Mouse (Mus musculus) midbrain, embryonic 13.5 days (tissue): Measurements from ENCODE around the gene Entpd5. TPM values are rescaled to one million over a fixed set of nuclear protein-coding genes. Genes with fewer than 3 reads are reported as not detected.

Experiments used
- ATAC-seq: fragments of 200-750 bp; cut with Nextera tagmentation; 2 replicates; pipeline ENCODE4 v1.8.0; 2017; ENCODE audit warnings: mild to moderate bottlenecking, moderate TSS enrichment, moderate library complexity
- H3K27ac ChIP-seq: fragments of 300-500 bp; sonication (generic); 2 replicates; pipeline ENCODE4 v1.5.1; 2015; ENCODE audit warnings: inconsistent platforms, mild to moderate bottlenecking, moderate library complexity
- H3K27me3 ChIP-seq: fragments of 300-500 bp; sonication (generic); 2 replicates; pipeline ENCODE4 v1.6.1; 2015; ENCODE audit warnings: mild to moderate bottlenecking, inconsistent platforms
- H3K36me3 ChIP-seq: fragments of 300-500 bp; sonication (generic); 2 replicates; pipeline ENCODE4 v1.6.1; 2015; ENCODE audit warnings: mild to moderate bottlenecking, inconsistent platforms
- H3K4me1 ChIP-seq: fragments of 300-500 bp; sonication (generic); replicated peaks from 2 replicates; pipeline ENCODE4 v1.6.1; 2015; ENCODE audit warnings: inconsistent platforms
- H3K4me2 ChIP-seq: fragments of 300-500 bp; sonication (generic); replicated peaks from 2 replicates; pipeline ENCODE4 v1.6.1; 2015; ENCODE audit warnings: moderate library complexity, mild to moderate bottlenecking, inconsistent platforms
- H3K4me3 ChIP-seq: fragments of 300-500 bp; sonication (generic); replicated peaks from 2 replicates; pipeline ENCODE4 v1.5.1; 2015; ENCODE audit warnings: mild to moderate bottlenecking, inconsistent platforms
- H3K9ac ChIP-seq: fragments of 300-500 bp; sonication (generic); replicated peaks from 2 replicates; pipeline ENCODE4 v1.6.1; 2015; ENCODE audit warnings: mild to moderate bottlenecking, inconsistent platforms
- H3K9me3 ChIP-seq: fragments of 300-500 bp; sonication (generic); 2 replicates; pipeline ENCODE4 v1.6.1; 2016; ENCODE audit warnings: mild to moderate bottlenecking, inconsistent platforms
- WGBS: fragments of 180-500 bp; shearing (Covaris S2); methylation state at CpG from one replicate; pipeline ENCODE4 v1.1.7; 2015; 5-methylcytosine and 5-hydroxymethylcytosine counted together
- polyA plus RNA-seq: library from polyadenylated mRNA; unstranded; fragments of >200 nt; fragmentation: Nextera tagmentation; extraction: Ambion mirVana; gene quantifications from 2 replicates; pipeline ENCODE4 v1.2.1, GENCODE M21; 2015

Gene Entpd5
- polyA plus RNA-seq, 1 experiment from 2014 or later: 9.9 TPM

GRCm38 (mm10) chr12:84423990-84424389 lies 15.2 kb upstream of the Entpd5 start:
- Histone ChIP-seq H3K4me2 (no peak overlapping the region), H3K4me1 (no peaks in the 10 kb centered on the region), H3K27ac (no peak overlapping the region), H3K27me3 (no peaks in the 10 kb centered on the region), H3K4me3 (no peak overlapping the region), H3K36me3 (no peaks in the 10 kb centered on the region), H3K9me3 (no peaks in the 10 kb centered on the region), H3K9ac (no peak overlapping the region)
- 58% methylated on average over 3 of the region's 3 CpGs for WGBS
- ATAC-seq: no peak

- H3K4me3 ChIP-seq: peak overlapping the region; percentile 60
- no peaks in the 10 kb centered on the region for H3K36me3 ChIP-seq
- peak overlapping the region; percentile 79 for H3K27ac ChIP-seq
- peaks cover 3% of the 10 kb centered on the region; the same call in 1 of the 2 replicates for H3K27me3 ChIP-seq
- peaks cover 9% of the 10 kb centered on the region for H3K4me1 ChIP-seq
- peak; percentile 56 for ATAC-seq
- WGBS: 35% methylated on average over 18 of the region's 18 CpGs
- H3K4me2 ChIP-seq: peak overlapping the region; percentile 76
- H3K9ac ChIP-seq: peak overlapping the region; percentile 73
- no peaks in the 10 kb centered on the region for H3K9me3 ChIP-seq
These were observed 8.7 kb upstream of the Entpd5 start for GRCm38 (mm10) chr12:84417605-84417922.

GRCm38 (mm10) chr12:84416834-84417604 lies 8.2 kb upstream of the Entpd5 start, which contains the start of gene Rnf113a2:
Gene Rnf113a2, plus strand, starts transcription at chr12:84417196.
- peak within 1 kb of the TSS; percentile 60 for H3K4me3 ChIP-seq
- peak within 1 kb of the TSS; percentile 76 for H3K4me2 ChIP-seq
- H3K36me3 ChIP-seq: no peaks in the 10 kb centered on the region
- H3K9ac ChIP-seq: peak within 1 kb of the TSS; percentile 73
- peaks cover 3% of the 10 kb centered on the region; the same call in 1 of the 2 replicates for H3K27me3 ChIP-seq
- no peaks in the 10 kb centered on the region for H3K9me3 ChIP-seq
- peak within 1 kb of the TSS; percentile 79 for H3K27ac ChIP-seq
- ATAC-seq: peak; percentile 94
- WGBS: 3% methylated on average over 50 of the region's 50 CpGs
- peaks cover 9% of the 10 kb centered on the region for H3K4me1 ChIP-seq

GRCm38 (mm10) chr12:84407874-84408818 lies 683 bp downstream of the Entpd5 start:
- WGBS: 2% methylated on average over 37 of the region's 52 CpGs
- peak overlapping the region; percentile 79 for H3K9ac ChIP-seq
- peaks cover 3% of the 10 kb centered on the region; the same call in 1 of the 2 replicates for H3K27me3 ChIP-seq
- H3K36me3 ChIP-seq: no peaks in the 10 kb centered on the region
- peaks cover 13% of the 10 kb centered on the region for H3K4me1 ChIP-seq
- peak overlapping the region; percentile 89 for H3K27ac ChIP-seq
- peak overlapping the region; percentile 85 for H3K4me2 ChIP-seq
- H3K4me3 ChIP-seq: peak overlapping the region; percentile 65
- H3K9me3 ChIP-seq: no peaks in the 10 kb centered on the region
- peak; percentile 86 for ATAC-seq

- Histone ChIP-seq H3K4me1 (peaks cover 13% of the 10 kb centered on the region), H3K9ac (no peak overlapping the region), H3K4me2 (no peak overlapping the region), H3K4me3 (no peak overlapping the region), H3K36me3 (no peaks in the 10 kb centered on the region), H3K9me3 (no peaks in the 10 kb centered on the region), H3K27ac (no peak overlapping the region), H3K27me3 (peaks cover 3% of the 10 kb centered on the region; the same call in 1 of the 2 replicates)
- no peak for ATAC-seq
- 59% methylated on average over 4 of the region's 4 CpGs for WGBS
These were observed 1.6 kb downstream of the Entpd5 start for GRCm38 (mm10) chr12:84407259-84407658.

- Histone ChIP-seq H3K4me2 (no peak overlapping the region), H3K4me3 (no peak overlapping the region), H3K9me3 (no peaks in the 10 kb centered on the region), H3K36me3 (no peaks in the 10 kb centered on the region), H3K9ac (no peak overlapping the region), H3K4me1 (peaks cover 12% of the 10 kb centered on the region), H3K27ac (no peak overlapping the region), H3K27me3 (no peaks in the 10 kb centered on the region)
- 72% methylated on average over 6 of the region's 6 CpGs for WGBS
- no peak for ATAC-seq
These were observed 4.3 kb downstream of the Entpd5 start for GRCm38 (mm10) chr12:84404541-84404940.

GRCm38 (mm10) chr12:84402923-84403322 lies 5.9 kb downstream of the Entpd5 start:
- Histone ChIP-seq H3K9ac (no peak overlapping the region), H3K4me2 (no peak overlapping the region), H3K4me1 (peaks cover 4% of the 10 kb centered on the region)

GRCm38 (mm10) chr12:84400653-84401052 lies 8.2 kb downstream of the Entpd5 start:
- H3K9ac ChIP-seq: no peak overlapping the region
- H3K27ac ChIP-seq: no peak overlapping the region
- no peak overlapping the region for H3K4me3 ChIP-seq
- no peaks in the 10 kb centered on the region for H3K4me1 ChIP-seq
- WGBS: 75% methylated on average over 3 of the region's 3 CpGs
- no peak for ATAC-seq
- no peaks in the 10 kb centered on the region for H3K36me3 ChIP-seq
- no peaks in the 10 kb centered on the region for H3K27me3 ChIP-seq
- no peak overlapping the region for H3K4me2 ChIP-seq
- no peaks in the 10 kb centered on the region for H3K9me3 ChIP-seq

More at GRCm38 (mm10) chr12:84402923-84403322, 5.9 kb downstream of the Entpd5 start:
- no peak for ATAC-seq
- no peaks in the 10 kb centered on the region for H3K27me3 ChIP-seq
- H3K9me3 ChIP-seq: no peaks in the 10 kb centered on the region
- no peak overlapping the region for H3K27ac ChIP-seq
- 82% methylated on average over 9 of the region's 9 CpGs for WGBS
- H3K36me3 ChIP-seq: no peaks in the 10 kb centered on the region
- no peak overlapping the region for H3K4me3 ChIP-seq

- H3K27ac ChIP-seq: no peak overlapping the region
- no peaks in the 10 kb centered on the region for H3K4me1 ChIP-seq
- no peaks in the 10 kb centered on the region for H3K9me3 ChIP-seq
- ATAC-seq: no peak
- H3K27me3 ChIP-seq: no peaks in the 10 kb centered on the region
- no peak overlapping the region for H3K4me3 ChIP-seq
- 86% methylated on average over 3 of the region's 3 CpGs for WGBS
- H3K4me2 ChIP-seq: no peak overlapping the region
- H3K9ac ChIP-seq: no peak overlapping the region
- no peaks in the 10 kb centered on the region for H3K36me3 ChIP-seq
These were observed 8.8 kb downstream of the Entpd5 start for GRCm38 (mm10) chr12:84400068-84400467.

GRCm38 (mm10) chr12:84399663-84400062 lies 9.2 kb downstream of the Entpd5 start:
- ATAC-seq: no peak
- Histone ChIP-seq H3K9me3 (no peaks in the 10 kb centered on the region), H3K27me3 (no peaks in the 10 kb centered on the region), H3K4me3 (no peak overlapping the region), H3K4me1 (no peaks in the 10 kb centered on the region), H3K4me2 (no peak overlapping the region), H3K9ac (no peak overlapping the region), H3K27ac (no peak overlapping the region), H3K36me3 (no peaks in the 10 kb centered on the region)
- 85% methylated on average over 9 of the region's 9 CpGs for WGBS

GRCm38 (mm10) chr12:84399135-84399534 lies 9.7 kb downstream of the Entpd5 start:
- no peak for ATAC-seq

GRCm38 (mm10) chr12:84398629-84399028 lies 10.2 kb downstream of the Entpd5 start:
- no peak for ATAC-seq
- Histone ChIP-seq H3K27me3 (no peaks in the 10 kb centered on the region), H3K9ac (no peak overlapping the region), H3K27ac (no peak overlapping the region), H3K9me3 (no peaks in the 10 kb centered on the region), H3K4me1 (no peaks in the 10 kb centered on the region), H3K4me3 (no peak overlapping the region), H3K4me2 (no peak overlapping the region), H3K36me3 (no peaks in the 10 kb centered on the region)
- WGBS: 92% methylated on average over 5 of the region's 5 CpGs

More at GRCm38 (mm10) chr12:84399135-84399534, 9.7 kb downstream of the Entpd5 start:
- H3K4me2 ChIP-seq: no peak overlapping the region
- no peak overlapping the region for H3K9ac ChIP-seq
- WGBS: 85% methylated on average over 9 of the region's 9 CpGs
- no peaks in the 10 kb centered on the region for H3K27me3 ChIP-seq
- H3K36me3 ChIP-seq: no peaks in the 10 kb centered on the region
- H3K9me3 ChIP-seq: no peaks in the 10 kb centered on the region
- H3K27ac ChIP-seq: no peak overlapping the region
- H3K4me3 ChIP-seq: no peak overlapping the region
- no peaks in the 10 kb centered on the region for H3K4me1 ChIP-seq
